Mouse (Mus musculus): ENCODE measurements around the gene Ado. TPM values are rescaled to one million over a fixed set of nuclear protein-coding genes. Genes with fewer than 3 reads are reported as not detected.

Gene Ado
- 16.8 and 20.6 TPM in 2 replicates for polyA plus RNA-seq (2012; rRNA removed)

- DNase-seq (ENCODE audit: low read depth): no peak
These were observed at the start of gene Ado for GRCm38 (mm10) chr10:67548877-67549731. TSS of gene Ado (minus strand) at chr10:67548955.

- DNase-seq (ENCODE audit: low read depth): no peak
These were observed 46.5 kb upstream of the Ado start for GRCm38 (mm10) chr10:67595278-67595677.

- DNase-seq (ENCODE audit: low read depth): no peak
These were observed 37.3 kb upstream of the Ado start for GRCm38 (mm10) chr10:67585873-67586610.

GRCm38 (mm10) chr10:67581698-67582285, 33.0 kb upstream of the Ado start:
- DNase-seq (ENCODE audit: low read depth): no peak

GRCm38 (mm10) chr10:67579830-67580229, 31.1 kb upstream of the Ado start:
- DNase-seq (ENCODE audit: low read depth): no peak

GRCm38 (mm10) chr10:67573310-67573709, 24.6 kb upstream of the Ado start:
- DNase-seq (ENCODE audit: low read depth): no peak

- DNase-seq (ENCODE audit: low read depth): no peak
These were observed 22.7 kb upstream of the Ado start for GRCm38 (mm10) chr10:67571443-67571842.

- DNase-seq (ENCODE audit: low read depth): no peak
These were observed 20.8 kb upstream of the Ado start for GRCm38 (mm10) chr10:67569539-67569938.

GRCm38 (mm10) chr10:67566104-67566503, 17.3 kb upstream of the Ado start:
- no peak for DNase-seq (ENCODE audit: low read depth)

- no peak for DNase-seq (ENCODE audit: low read depth)
These were observed 15.8 kb upstream of the Ado start for GRCm38 (mm10) chr10:67564509-67564908.

GRCm38 (mm10) chr10:67561185-67561584, 12.4 kb upstream of the Ado start:
- no peak for DNase-seq (ENCODE audit: low read depth)

GRCm38 (mm10) chr10:67559765-67560394, 11.1 kb upstream of the Ado start:
- no peak for DNase-seq (ENCODE audit: low read depth)

GRCm38 (mm10) chr10:67558053-67558452, 9.3 kb upstream of the Ado start:
- DNase-seq (ENCODE audit: low read depth): no peak

- no peak for DNase-seq (ENCODE audit: low read depth)
These were observed 397 bp downstream of the Ado start for GRCm38 (mm10) chr10:67548261-67548854.

- DNase-seq (ENCODE audit: low read depth): no peak
These were observed 900 bp downstream of the Ado start for GRCm38 (mm10) chr10:67547850-67548260.

GRCm38 (mm10) chr10:67540591-67540990, 8.2 kb downstream of the Ado start:
- DNase-seq (ENCODE audit: low read depth): no peak

- DNase-seq (ENCODE audit: low read depth): no peak
These were observed 9.4 kb downstream of the Ado start for GRCm38 (mm10) chr10:67539401-67539730.

- DNase-seq (ENCODE audit: low read depth): no peak
These were observed 10.0 kb downstream of the Ado start for GRCm38 (mm10) chr10:67538585-67539400.

GRCm38 (mm10) chr10:67538106-67538505, 10.6 kb downstream of the Ado start:
- no peak for DNase-seq (ENCODE audit: low read depth)

- no peak for DNase-seq (ENCODE audit: low read depth)
These were observed 11.4 kb downstream of the Ado start for GRCm38 (mm10) chr10:67537151-67537994.

All from gonadal fat pad, adult 2 months (tissue).